Mouse (Mus musculus): Measurements from ENCODE around the gene Galm.

DNA sequence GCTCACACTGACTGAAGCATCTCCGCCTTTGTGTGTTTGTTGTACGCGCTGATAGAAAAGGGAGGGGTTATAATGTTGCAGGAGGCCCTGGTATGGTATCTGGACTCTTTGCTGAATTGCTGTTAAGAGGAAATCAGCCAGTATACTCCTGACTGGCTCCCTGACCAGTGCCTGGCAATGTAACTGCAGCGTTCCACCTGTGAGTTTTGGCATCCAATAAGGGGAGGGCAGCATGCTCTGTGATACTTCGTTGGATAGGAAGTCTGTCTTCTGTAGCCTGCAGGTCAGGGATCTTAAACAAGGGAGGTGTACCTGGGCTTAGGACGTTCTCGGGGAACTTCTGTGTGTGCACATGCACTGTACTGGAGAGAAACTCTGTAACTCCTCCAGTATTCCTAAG, 43.7 kb downstream of the Galm start:
- no peak for TF ChIP-seq GATA1 (IDR thresholded peaks at IDR 0.05; ENCODE audit: low read length)
- TF ChIP-seq TAL1 (IDR thresholded peaks at IDR 0.05; ENCODE audit: low read length) = no peak

Measured in erythroblast, embryonic 14.5 days (primary cell).